Mouse (Mus musculus): ENCODE measurements around the gene Hexb. TPM values are rescaled to one million over a fixed set of nuclear protein-coding genes. Genes with fewer than 3 reads are reported as not detected.

Gene Hexb
- polyA plus RNA-seq, 1 experiment from 2014 or later, result 29.2 TPM

DNA sequence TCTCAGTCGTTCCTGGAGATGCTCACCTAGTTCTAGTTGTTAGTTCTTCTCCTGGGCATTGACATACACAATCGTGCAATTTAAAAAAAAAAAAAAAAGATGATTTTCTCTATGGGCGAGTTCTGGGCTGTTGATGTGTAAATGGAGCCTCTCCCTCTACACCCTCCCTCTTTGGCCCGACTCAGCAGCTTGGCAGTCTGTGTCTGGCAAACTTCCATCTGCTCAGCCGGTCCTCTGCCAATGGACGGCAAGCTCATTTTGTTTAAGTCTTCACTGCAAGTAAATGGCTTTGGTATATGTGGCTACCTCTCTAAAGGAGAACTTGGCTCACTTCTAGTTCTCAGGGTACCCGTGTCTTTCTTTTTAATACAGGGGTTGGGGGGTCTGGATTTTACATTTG, 4.7 kb downstream of the Hexb start:
- ATAC-seq (ENCODE audit: low FRiP score, low read depth), result no peak
- no peak overlapping the region for H3K27ac ChIP-seq

DNA sequence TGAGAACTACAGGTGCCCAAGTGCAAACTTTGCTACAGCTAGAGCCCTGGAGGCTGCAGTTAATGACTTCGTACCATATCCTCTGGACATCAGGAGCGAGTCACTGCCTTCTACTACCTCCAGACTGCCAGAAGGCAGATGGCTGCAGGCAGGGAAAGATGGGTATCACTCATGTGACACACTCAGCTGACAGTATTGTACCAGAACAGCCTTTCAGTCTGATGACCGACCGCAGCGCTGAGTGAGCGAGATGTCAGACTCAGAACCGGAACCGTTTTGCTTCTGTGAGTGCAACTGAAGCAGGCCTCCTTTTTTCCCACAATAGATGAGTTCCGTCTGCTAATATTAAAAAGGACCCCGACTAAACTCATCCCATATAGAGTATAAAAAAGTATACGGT, 5.5 kb downstream of the Hexb start:
- no peak overlapping the region for H3K9ac ChIP-seq
- no peaks in the 10 kb centered on the region for H3K27me3 ChIP-seq (replicated peaks)
- no peak for ATAC-seq (ENCODE audit: low FRiP score, low read depth)
- no peaks in the 10 kb centered on the region for H3K36me3 ChIP-seq
- H3K4me3 ChIP-seq, result no peak overlapping the region
- no peaks in the 10 kb centered on the region for H3K9me3 ChIP-seq
- no peak overlapping the region for H3K4me2 ChIP-seq (replicated peaks)
- H3K27ac ChIP-seq, result no peak overlapping the region
- no peaks in the 10 kb centered on the region for H3K4me1 ChIP-seq
- 92% methylated on average over 11 of the region's 11 CpGs for WGBS

More for the DNA sequence above, 4.7 kb downstream of the Hexb start:
- H3K9ac ChIP-seq, result no peak overlapping the region
- H3K36me3 ChIP-seq, result no peaks in the 10 kb centered on the region
- H3K9me3 ChIP-seq, result no peaks in the 10 kb centered on the region
- no peaks in the 10 kb centered on the region for H3K27me3 ChIP-seq (replicated peaks)
- no peak overlapping the region for H3K4me2 ChIP-seq (replicated peaks)
- 68% methylated on average over 7 of the region's 7 CpGs for WGBS
- H3K4me1 ChIP-seq, result no peaks in the 10 kb centered on the region; the same call in 1 of the 2 replicates
- H3K4me3 ChIP-seq, result no peak overlapping the region

DNA sequence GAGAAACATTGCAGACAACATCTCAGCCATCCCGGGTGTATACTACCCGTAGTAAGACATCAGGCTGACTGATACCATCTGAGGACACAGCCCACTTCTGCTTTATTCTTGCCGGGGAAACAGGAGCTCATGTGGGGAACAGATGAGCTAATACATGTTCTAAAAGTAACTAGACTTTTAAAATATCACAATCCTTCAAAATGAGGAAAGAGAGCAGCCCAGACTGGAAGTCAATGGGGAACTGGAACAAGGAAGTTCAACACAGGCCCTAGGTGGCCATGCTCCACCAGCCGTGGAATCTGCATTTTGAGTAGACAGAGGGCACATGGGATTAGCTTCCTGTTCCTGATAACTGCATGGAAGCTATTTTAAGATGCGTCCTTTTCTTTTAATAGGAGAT, 10.5 kb downstream of the Hexb start:
- WGBS, result 89% methylated on average over 5 of the region's 5 CpGs

DNA sequence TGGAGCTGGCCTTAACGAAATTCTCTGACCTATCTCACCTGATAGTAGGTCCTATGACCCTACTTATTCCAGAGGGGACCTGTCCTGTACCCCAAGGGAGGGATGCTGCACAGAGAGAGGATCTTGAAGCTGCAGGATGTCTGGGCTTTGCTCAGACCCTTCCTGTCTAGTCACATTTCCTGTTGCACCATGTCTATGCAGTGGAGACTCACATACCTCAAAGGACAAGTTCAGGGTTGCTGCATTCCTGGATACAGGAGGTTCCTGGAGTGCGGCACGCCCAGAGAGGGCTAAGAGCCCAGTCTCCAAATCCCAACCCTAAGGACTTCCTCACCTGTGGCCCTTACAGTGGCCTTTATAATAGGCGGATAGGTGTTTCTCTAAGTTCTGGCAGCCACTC, 11.8 kb downstream of the Hexb start:
- ATAC-seq (ENCODE audit: low FRiP score, low read depth), result no peak
- Histone ChIP-seq H3K9ac (no peak overlapping the region), H3K4me2 (replicated peaks) (no peak overlapping the region), H3K36me3 (no peaks in the 10 kb centered on the region), H3K27me3 (replicated peaks) (no peaks in the 10 kb centered on the region), H3K4me1 (no peaks in the 10 kb centered on the region), H3K27ac (no peak overlapping the region), H3K4me3 (no peak overlapping the region), H3K9me3 (no peaks in the 10 kb centered on the region)
- WGBS, result 89% methylated on average over 4 of the region's 4 CpGs

More for the DNA sequence above, 10.5 kb downstream of the Hexb start:
- no peaks in the 10 kb centered on the region for H3K36me3 ChIP-seq
- no peak overlapping the region for H3K4me3 ChIP-seq
- no peaks in the 10 kb centered on the region for H3K4me1 ChIP-seq
- H3K9ac ChIP-seq, result no peak overlapping the region
- H3K27ac ChIP-seq, result no peak overlapping the region
- H3K27me3 ChIP-seq (replicated peaks), result no peaks in the 10 kb centered on the region
- no peaks in the 10 kb centered on the region for H3K9me3 ChIP-seq
- no peak for ATAC-seq (ENCODE audit: low FRiP score, low read depth)
- no peak overlapping the region for H3K4me2 ChIP-seq (replicated peaks)

DNA sequence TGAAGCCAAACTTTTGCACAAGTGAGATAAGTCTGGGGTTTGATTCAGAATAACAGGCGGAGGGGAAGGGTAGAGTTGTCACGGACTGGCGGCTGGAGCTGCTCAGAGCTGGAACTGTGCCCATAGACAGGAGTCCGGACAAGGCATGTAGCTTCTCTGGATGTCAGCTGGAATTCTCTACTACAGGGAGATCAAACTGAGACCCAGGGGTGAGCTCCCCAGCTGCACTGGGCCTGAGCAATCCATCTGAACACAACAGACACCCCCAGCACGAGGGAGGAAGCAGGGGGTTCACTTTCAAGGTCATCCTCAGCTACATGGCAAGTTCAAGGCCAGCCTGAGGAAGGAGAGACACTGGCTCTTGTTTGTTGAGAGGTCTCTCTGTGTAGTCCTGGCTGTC, 13.5 kb downstream of the Hexb start:
- no peak overlapping the region for H3K4me3 ChIP-seq
- ATAC-seq (ENCODE audit: low FRiP score, low read depth), result no peak
- H3K4me1 ChIP-seq, result no peaks in the 10 kb centered on the region
- peaks cover 12% of the 10 kb centered on the region for H3K36me3 ChIP-seq
- no peaks in the 10 kb centered on the region for H3K9me3 ChIP-seq
- H3K27me3 ChIP-seq (replicated peaks), result no peaks in the 10 kb centered on the region
- no peak overlapping the region for H3K4me2 ChIP-seq (replicated peaks)
- WGBS, result 91% methylated on average over 5 of the region's 5 CpGs
- no peak overlapping the region for H3K27ac ChIP-seq
- no peak overlapping the region for H3K9ac ChIP-seq

DNA sequence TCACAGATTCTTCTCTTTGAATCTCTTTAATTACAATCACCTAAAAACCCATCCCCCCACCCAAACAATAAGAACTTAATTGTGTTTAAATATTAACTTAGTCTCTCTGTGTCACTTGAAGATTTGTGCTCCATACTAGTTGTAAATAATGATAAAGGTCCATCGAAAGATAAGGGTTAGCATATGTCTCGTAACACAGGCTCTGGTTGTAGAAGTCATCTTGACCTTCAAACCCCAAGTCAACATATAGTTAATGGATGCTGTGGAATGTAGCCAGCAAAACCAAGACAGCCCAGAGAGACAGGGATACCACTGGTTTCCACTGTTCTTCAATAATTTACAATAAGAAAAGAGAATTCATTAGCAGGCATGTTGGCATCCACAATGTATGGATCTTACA, 14.0 kb downstream of the Hexb start:
- no peaks in the 10 kb centered on the region for H3K27me3 ChIP-seq (replicated peaks)
- H3K36me3 ChIP-seq, result peaks cover 16% of the 10 kb centered on the region
- no peak overlapping the region for H3K4me2 ChIP-seq (replicated peaks)
- H3K4me3 ChIP-seq, result no peak overlapping the region
- no peak for ATAC-seq (ENCODE audit: low FRiP score, low read depth)
- no peaks in the 10 kb centered on the region for H3K4me1 ChIP-seq
- H3K9ac ChIP-seq, result no peak overlapping the region
- 91% methylated on average over 2 of the region's 2 CpGs for WGBS
- H3K9me3 ChIP-seq, result no peaks in the 10 kb centered on the region
- no peak overlapping the region for H3K27ac ChIP-seq

DNA sequence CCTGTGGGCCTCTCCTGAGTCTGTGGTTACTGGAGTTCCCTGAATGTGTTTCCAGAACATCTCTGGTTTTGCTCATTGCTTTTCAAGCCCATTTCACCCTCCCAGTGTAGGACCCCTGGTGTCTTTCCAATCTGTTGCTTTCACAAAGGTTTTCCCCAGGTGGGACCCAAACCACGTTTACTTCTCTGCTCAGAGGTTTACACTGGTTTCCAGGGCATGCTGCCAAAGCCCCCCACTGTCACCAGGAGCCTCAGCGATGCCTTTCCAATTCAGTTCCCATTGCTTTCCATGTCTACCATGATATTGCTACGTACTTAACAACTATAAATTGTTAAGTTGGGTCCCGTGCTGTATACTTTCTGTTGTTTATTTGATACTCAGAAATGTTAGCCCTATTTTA, 15.3 kb downstream of the Hexb start:
- Histone ChIP-seq H3K27me3 (replicated peaks) (no peaks in the 10 kb centered on the region), H3K36me3 (peaks cover 28% of the 10 kb centered on the region), H3K4me2 (replicated peaks) (no peak overlapping the region), H3K9me3 (no peaks in the 10 kb centered on the region), H3K4me3 (no peak overlapping the region), H3K9ac (no peak overlapping the region), H3K27ac (no peak overlapping the region), H3K4me1 (no peaks in the 10 kb centered on the region)
- WGBS, result 81% methylated on average over 4 of the region's 4 CpGs
- no peak for ATAC-seq (ENCODE audit: low FRiP score, low read depth)

DNA sequence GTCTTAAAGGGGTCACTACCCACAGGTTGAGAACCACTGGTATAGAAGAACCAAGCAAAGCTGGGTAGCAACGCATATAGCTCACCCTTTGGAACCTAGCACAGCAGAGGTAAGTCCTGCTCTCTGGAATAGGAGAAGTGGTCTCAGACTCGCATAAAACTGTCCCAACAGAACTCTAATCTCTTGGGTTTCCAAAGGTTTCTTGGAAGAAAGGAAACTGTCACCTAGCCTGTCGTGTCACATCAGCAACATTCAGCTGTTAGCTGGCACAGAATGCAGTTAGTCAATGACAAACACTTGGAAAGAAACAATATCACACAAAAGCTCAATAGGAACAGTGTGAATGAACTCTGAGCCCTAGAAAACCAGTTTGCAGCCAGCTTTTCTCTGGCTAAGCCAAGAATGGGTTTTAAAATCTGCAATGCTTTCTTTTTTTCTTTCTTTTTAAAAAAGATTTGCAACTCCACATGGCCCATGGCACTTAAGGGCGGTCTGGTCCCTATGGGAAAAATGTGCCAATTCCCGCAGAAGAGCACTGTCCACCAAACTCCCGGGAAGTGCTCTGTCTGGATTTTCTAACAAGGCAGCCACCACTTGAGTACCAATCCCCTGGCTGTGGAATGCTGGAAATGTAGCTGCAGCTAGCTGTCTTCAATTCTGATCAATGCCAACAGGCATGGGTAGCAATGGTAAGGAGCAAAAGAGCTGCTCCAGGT, 17.9 kb downstream of the Hexb start:
- no peak overlapping the region for H3K4me3 ChIP-seq
- no peak overlapping the region for H3K27ac ChIP-seq
- H3K4me2 ChIP-seq (replicated peaks), result no peak overlapping the region
- H3K9me3 ChIP-seq, result no peaks in the 10 kb centered on the region
- H3K27me3 ChIP-seq (replicated peaks), result no peaks in the 10 kb centered on the region
- WGBS, result 74% methylated on average over 6 of the region's 6 CpGs
- ATAC-seq (ENCODE audit: low FRiP score, low read depth), result no peak
- H3K9ac ChIP-seq, result no peak overlapping the region
- no peaks in the 10 kb centered on the region for H3K4me1 ChIP-seq
- H3K36me3 ChIP-seq, result peaks cover 47% of the 10 kb centered on the region

DNA sequence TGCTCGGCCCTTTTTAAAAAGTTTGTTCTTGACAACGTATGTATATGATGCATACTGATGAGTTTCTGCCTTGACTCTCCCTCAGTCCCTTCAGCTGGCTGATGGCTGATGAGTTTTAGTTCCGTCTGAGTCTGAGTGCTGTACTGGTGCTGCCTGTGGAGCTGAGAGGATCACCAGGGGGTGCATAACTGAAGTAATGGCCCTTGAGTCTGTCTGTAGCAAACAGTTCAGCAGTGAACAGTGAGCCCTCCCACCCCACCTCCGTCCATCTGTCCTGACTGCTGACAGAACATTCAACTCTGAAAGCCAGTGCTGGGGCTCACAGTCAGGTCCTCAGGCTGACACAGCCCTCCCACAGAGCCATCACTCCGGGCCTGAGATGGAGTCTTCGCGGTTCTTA, 19.2 kb downstream of the Hexb start:
- Histone ChIP-seq H3K4me1 (no peaks in the 10 kb centered on the region), H3K36me3 (peaks cover 61% of the 10 kb centered on the region), H3K9me3 (no peaks in the 10 kb centered on the region), H3K4me3 (no peak overlapping the region), H3K27me3 (replicated peaks) (no peaks in the 10 kb centered on the region), H3K9ac (no peak overlapping the region), H3K27ac (no peak overlapping the region), H3K4me2 (replicated peaks) (no peak overlapping the region)
- WGBS, result 75% methylated on average over 7 of the region's 7 CpGs
- no peak for ATAC-seq (ENCODE audit: low FRiP score, low read depth)

DNA sequence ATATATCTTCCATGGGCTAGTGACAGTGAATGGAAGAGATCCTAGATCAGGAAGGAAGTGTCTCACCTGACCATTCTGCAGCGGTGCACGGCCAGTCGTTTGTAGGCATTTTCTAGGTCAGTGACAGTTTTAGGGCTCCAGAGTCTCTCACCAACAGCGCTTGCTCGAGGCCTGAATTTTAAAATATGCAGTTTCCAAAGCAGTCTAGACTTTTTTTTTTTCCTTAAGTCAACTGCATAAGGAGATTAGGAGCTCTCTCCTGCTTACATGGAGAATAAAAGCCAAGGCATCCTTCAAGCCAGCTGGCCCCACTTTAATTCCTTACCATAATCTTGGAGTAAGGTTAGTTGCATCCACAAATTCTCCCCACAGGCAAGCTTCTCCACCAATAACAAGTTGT, 21.4 kb downstream of the Hexb start:
- H3K9me3 ChIP-seq, result no peaks in the 10 kb centered on the region
- H3K36me3 ChIP-seq, result peaks cover 78% of the 10 kb centered on the region
- 93% methylated on average over 5 of the region's 5 CpGs for WGBS
- ATAC-seq (ENCODE audit: low FRiP score, low read depth), result no peak
- H3K4me2 ChIP-seq (replicated peaks), result no peak overlapping the region
- no peaks in the 10 kb centered on the region for H3K27me3 ChIP-seq (replicated peaks)
- no peak overlapping the region for H3K9ac ChIP-seq
- no peaks in the 10 kb centered on the region for H3K4me1 ChIP-seq
- no peak overlapping the region for H3K4me3 ChIP-seq
- no peak overlapping the region for H3K27ac ChIP-seq

DNA sequence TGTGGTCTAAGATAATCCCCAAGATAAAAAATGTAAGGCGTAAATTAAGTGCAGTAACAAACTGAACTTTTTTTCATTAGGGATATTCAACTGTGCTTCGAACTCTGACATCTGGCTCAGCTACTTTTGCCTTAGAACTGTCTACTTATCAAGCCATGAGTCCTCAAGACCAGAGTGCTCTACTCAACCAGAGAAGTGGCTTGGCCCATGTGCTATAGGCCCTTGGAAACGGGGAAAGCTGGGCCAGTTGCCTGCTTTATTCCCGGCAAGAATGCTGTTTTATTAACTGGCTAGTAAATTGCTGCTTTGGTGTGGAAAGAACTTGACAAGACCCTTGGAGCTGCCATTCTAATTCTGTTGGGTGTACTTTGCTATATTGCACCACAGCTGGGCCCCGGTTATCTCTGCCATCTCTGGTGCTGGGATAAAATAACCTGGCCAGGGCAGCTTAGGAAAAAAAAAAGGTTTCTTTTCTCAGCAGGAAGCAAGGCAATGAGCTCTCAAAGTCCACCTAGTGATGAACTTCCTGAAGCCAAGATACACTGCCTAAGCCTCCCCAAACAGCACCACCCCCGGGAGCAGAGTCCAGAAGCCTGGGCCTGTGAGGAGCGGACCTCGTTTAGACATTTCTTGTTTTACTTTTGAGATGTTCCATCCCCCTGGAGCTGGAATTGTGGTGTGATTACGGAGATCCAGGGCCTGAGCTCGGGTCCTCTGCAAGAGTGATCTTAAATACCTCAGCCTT, 22.5 kb downstream of the Hexb start:
- no peak for ATAC-seq (ENCODE audit: low FRiP score, low read depth)
- H3K9me3 ChIP-seq, result no peaks in the 10 kb centered on the region
- no peak overlapping the region for H3K4me3 ChIP-seq
- H3K27me3 ChIP-seq (replicated peaks), result no peaks in the 10 kb centered on the region
- no peak overlapping the region for H3K4me2 ChIP-seq (replicated peaks)
- H3K4me1 ChIP-seq, result no peaks in the 10 kb centered on the region
- H3K27ac ChIP-seq, result no peak overlapping the region
- H3K36me3 ChIP-seq, result peaks cover 83% of the 10 kb centered on the region
- 85% methylated on average over 10 of the region's 10 CpGs for WGBS
- no peak overlapping the region for H3K9ac ChIP-seq

DNA sequence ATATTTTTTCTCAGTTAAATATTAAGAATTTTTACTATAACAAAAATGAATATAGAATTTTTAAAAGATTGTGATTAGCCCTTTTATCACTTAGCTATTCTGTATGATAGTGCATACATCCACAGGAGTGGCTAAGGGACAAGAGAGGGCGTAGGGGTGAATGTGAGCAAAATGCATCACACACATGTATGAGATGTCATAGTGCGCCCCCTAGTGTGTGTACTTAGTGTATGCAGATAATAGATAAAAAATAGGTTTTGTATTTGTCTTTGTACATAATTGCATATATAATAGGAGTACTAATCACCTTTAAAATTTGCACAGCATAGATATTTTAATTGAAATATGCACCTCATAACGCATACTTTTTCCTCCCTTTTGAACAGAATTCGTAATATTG, 52.3 kb downstream of the Hexb start:
- 63% methylated on average over 4 of the region's 4 CpGs for WGBS
- Histone ChIP-seq H3K27me3 (replicated peaks) (no peaks in the 10 kb centered on the region), H3K4me2 (replicated peaks) (no peak overlapping the region), H3K9ac (no peak overlapping the region), H3K27ac (no peak overlapping the region), H3K9me3 (no peaks in the 10 kb centered on the region), H3K36me3 (peaks cover 59% of the 10 kb centered on the region), H3K4me1 (no peaks in the 10 kb centered on the region), H3K4me3 (no peak overlapping the region)
- no peak for ATAC-seq (ENCODE audit: low FRiP score, low read depth)

DNA sequence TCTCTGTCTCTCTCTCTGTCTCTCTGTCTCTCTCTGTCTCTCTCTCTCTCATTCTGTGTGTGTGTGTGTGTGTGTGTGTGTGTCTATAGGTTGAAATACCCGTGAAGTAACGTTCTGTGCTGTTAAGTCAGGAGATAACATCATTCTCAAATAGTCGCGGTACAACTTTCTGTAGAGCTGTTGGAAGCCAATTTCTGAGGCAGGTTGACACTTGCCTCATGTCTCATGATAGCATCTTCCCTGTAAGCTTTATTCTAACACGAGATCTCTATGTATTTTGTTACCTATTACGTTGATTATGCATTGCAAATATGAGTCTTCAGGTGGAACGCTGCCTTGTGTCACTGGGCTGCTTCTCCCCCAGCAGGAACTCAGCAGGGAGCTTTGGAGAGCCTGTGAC, 55.8 kb downstream of the Hexb start:
- Histone ChIP-seq H3K36me3 (peaks cover 30% of the 10 kb centered on the region), H3K27me3 (replicated peaks) (no peaks in the 10 kb centered on the region), H3K9me3 (no peaks in the 10 kb centered on the region), H3K4me3 (no peak overlapping the region), H3K27ac (no peak overlapping the region), H3K9ac (no peak overlapping the region), H3K4me1 (0 out of 2 replicates have a peak, but pooled peaks cover 3% of the 10 kb centered on the region), H3K4me2 (replicated peaks) (no peak overlapping the region)
- 93% methylated on average over 7 of the region's 7 CpGs for WGBS
- ATAC-seq (ENCODE audit: low FRiP score, low read depth), result no peak

Measured in neural tube, embryonic 12.5 days (tissue).